Mouse (Mus musculus) thymus, postnatal 25 days (tissue): ENCODE data around the gene Ppp1r37.
A peak's percentile ranks its signal among the peaks of the same experiment; 100 is the strongest.

Experiments
- DNase-seq: peaks from one replicate; pipeline ENCODE4 v3.0.0; 2022

The Ppp1r37 gene

GRCm38 (mm10) chr7:19500420-19501363, 62.2 kb downstream of the Ppp1r37 start:
- no peak for DNase-seq

- no peak for DNase-seq
Observed at GRCm38 (mm10) chr7:19498326-19498725, 64.5 kb downstream of the Ppp1r37 start.

GRCm38 (mm10) chr7:19496214-19496555, 66.7 kb downstream of the Ppp1r37 start:
- DNase-seq: no peak

GRCm38 (mm10) chr7:19495521-19496213, 67.2 kb downstream of the Ppp1r37 start:
- DNase-seq: no peak

- DNase-seq: no peak
Observed at GRCm38 (mm10) chr7:19494751-19495474, 68.0 kb downstream of the Ppp1r37 start.

- peak; percentile 11 for DNase-seq
Observed at GRCm38 (mm10) chr7:19491731-19492130, 71.1 kb downstream of the Ppp1r37 start.

GRCm38 (mm10) chr7:19489525-19489924, 73.4 kb downstream of the Ppp1r37 start:
- no peak for DNase-seq

- no peak for DNase-seq
Observed at GRCm38 (mm10) chr7:19486549-19486948, 76.3 kb downstream of the Ppp1r37 start.

- DNase-seq: no peak
Observed at GRCm38 (mm10) chr7:19485488-19485887, 77.4 kb downstream of the Ppp1r37 start.

GRCm38 (mm10) chr7:19483281-19483680, 79.6 kb downstream of the Ppp1r37 start:
- DNase-seq: no peak
